Mouse (Mus musculus): ENCODE data around the gene Rnf128. TPM values are rescaled to one million over a fixed set of nuclear protein-coding genes. Genes with fewer than 3 reads are reported as not detected.
"Not testable (repeated sequence)": the region's sequence is repeated elsewhere in the genome, so short reads cannot be mapped to it uniquely, and the experiment has no call there.

The Rnf128 gene
- polyA plus RNA-seq, 1 experiment: 0.06 TPM

DNA sequence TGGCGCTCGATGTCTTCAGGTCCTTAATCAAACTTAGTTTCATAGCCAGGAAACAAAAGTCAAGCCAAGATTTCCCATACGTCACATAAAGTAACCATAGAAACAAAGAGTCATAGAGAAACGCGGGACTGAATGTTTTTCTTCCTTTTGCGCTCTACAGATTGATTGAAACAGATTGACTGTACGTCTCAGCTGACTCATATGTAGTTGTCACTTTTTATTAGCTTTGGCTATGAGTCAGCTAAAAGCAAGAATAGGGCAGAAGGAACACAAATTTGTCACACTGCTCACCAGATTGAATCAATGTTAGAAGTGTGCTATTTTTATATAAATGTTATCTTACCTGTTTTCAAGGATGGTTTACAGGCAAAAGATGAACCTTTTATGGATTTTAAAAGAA is 19.4 kb upstream of the Rnf128 start:
- TF ChIP-seq GATA1 (IDR thresholded peaks at IDR 0.05; ENCODE audit: low read length): no peak
- TF ChIP-seq TAL1 (IDR thresholded peaks at IDR 0.05; ENCODE audit: low read length): no peak
- Histone ChIP-seq H3K4me1 (ENCODE audit: control insufficient read depth) (no peaks in the 10 kb centered on the region), H3K27me3 (ENCODE audit: control insufficient read depth) (no peaks in the 10 kb centered on the region), H3K9me3 (ENCODE audit: control insufficient read depth, low read length) (no peaks in the 10 kb centered on the region), H3K36me3 (ENCODE audit: control insufficient read depth) (no peaks in the 10 kb centered on the region), H3K4me3 (replicated peaks) (no peak overlapping the region)

DNA sequence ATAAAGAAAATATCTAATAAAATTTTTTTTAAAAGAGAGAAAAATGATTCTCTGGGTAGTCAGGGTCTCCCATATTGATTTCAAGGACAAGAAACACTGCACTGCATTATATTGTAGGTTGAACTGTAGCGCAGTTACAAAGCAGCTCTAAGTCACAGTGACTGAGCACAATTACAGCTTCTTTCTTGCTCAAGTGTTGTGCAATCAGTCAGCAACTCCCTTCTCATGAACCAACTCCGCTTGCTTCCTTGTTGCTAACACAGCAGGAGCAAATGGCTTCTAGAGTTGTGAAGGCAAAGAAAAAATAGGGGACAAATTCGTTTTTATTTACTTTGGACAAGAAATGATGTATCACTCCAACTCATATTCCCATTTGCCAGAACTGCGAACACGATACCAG is 12.7 kb upstream of the Rnf128 start:
- no peaks in the 10 kb centered on the region for H3K27me3 ChIP-seq (ENCODE audit: control insufficient read depth)
- no peaks in the 10 kb centered on the region for H3K4me1 ChIP-seq (ENCODE audit: control insufficient read depth)
- H3K4me3 ChIP-seq (replicated peaks): no peak overlapping the region
- TF ChIP-seq TAL1 (IDR thresholded peaks at IDR 0.05; ENCODE audit: low read length) (no peak), GATA1 (IDR thresholded peaks at IDR 0.05; ENCODE audit: low read length) (no peak)
- H3K36me3 ChIP-seq (ENCODE audit: control insufficient read depth): no peaks in the 10 kb centered on the region
- no peaks in the 10 kb centered on the region for H3K9me3 ChIP-seq (ENCODE audit: control insufficient read depth, low read length)

DNA sequence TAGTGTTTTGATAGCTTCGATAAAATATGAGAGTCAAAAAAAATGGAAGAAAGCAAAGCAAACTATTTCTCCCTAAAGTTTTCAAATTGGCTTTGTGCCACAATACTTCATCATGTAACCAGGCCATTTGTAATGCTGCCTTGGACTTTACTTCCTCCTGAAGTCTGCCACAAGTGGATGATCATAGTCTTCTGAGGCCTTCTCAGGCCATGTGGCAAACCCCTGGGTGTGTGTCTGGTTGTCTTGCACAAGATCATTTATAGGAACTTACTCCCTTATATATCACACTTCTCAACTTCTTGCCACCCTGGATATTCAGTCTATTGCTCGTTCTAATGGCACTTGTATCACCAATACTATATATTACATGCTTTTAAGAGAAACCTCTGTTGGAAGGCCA is 11.0 kb upstream of the Rnf128 start:
- Histone ChIP-seq H3K36me3 (ENCODE audit: control insufficient read depth) (no peaks in the 10 kb centered on the region), H3K27me3 (ENCODE audit: control insufficient read depth) (no peaks in the 10 kb centered on the region), H3K4me3 (replicated peaks) (no peak overlapping the region), H3K4me1 (ENCODE audit: control insufficient read depth) (no peaks in the 10 kb centered on the region), H3K9me3 (ENCODE audit: control insufficient read depth, low read length) (no peaks in the 10 kb centered on the region)
- TF ChIP-seq GATA1 (IDR thresholded peaks at IDR 0.05; ENCODE audit: low read length) (no peak), TAL1 (IDR thresholded peaks at IDR 0.05; ENCODE audit: low read length) (no peak)

DNA sequence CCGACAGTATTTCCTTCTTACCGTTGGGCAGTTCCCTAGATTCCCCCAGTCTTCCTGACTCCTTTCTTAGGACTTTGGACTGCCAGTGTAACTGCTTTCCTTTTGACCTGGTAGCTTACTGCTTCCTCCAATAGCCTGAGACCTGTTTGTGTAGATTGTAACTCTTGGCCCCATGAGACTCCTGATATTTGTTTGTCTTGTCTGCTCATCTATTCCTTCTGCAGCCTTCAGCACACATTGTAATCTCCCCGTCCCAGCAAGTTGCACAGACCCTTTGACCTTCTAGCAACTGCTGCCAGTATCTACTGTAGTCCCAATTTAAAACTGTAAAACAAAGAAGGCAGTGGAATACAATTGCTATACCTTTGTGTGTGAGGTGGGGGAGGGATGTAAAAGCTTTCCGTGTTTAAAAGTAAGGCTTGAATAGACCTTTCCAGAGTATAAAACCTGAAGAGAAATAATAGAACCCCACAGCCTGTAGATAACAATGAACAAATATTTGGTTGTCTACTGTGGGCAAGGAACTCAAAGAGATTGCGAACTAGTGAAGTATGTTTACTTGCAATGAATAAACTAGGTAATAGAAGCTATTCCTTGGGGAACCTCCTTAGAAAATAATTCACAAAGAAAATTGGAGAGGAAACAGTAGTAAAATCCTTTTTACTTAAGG is 726 bp upstream of the Rnf128 start:
- H3K36me3 ChIP-seq (ENCODE audit: control insufficient read depth): no peaks in the 10 kb centered on the region
- peaks cover 2% of the 10 kb centered on the region for H3K4me1 ChIP-seq (ENCODE audit: control insufficient read depth)
- no peak overlapping the region for H3K4me3 ChIP-seq (replicated peaks)
- TF ChIP-seq GATA1 (IDR thresholded peaks at IDR 0.05; ENCODE audit: low read length) (no peak), TAL1 (IDR thresholded peaks at IDR 0.05; ENCODE audit: low read length) (no peak)
- H3K27me3 ChIP-seq (ENCODE audit: control insufficient read depth): no peaks in the 10 kb centered on the region
- H3K9me3 ChIP-seq (ENCODE audit: control insufficient read depth, low read length): no peaks in the 10 kb centered on the region

DNA sequence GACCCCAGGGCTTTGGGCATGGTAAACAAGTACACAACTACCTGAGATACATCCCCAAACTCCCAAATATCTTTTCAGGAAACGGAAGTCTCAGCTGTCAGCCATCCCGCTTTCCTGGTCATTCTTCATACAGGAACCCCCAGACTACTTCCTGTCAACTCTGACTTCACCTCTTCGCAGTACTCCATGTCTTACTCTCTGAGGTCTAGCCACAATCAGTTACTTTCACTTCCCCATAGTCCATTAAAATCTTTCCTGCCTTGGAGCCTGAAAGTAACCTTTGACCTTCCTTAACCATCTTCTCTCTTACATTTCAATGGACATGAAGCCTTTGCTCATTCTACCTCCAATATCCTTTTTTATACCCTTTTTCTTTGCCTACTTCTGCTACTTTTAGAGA is 6.9 kb downstream of the Rnf128 start:
- Histone ChIP-seq H3K27me3 (ENCODE audit: control insufficient read depth) (no peaks in the 10 kb centered on the region), H3K9me3 (ENCODE audit: control insufficient read depth, low read length) (no peaks in the 10 kb centered on the region), H3K4me1 (ENCODE audit: control insufficient read depth) (no peaks in the 10 kb centered on the region; the same call in 1 of the 2 replicates), H3K4me3 (replicated peaks) (no peak overlapping the region), H3K36me3 (ENCODE audit: control insufficient read depth) (no peaks in the 10 kb centered on the region)
- no peak for TF ChIP-seq TAL1 (IDR thresholded peaks at IDR 0.05; ENCODE audit: low read length)
- no peak for TF ChIP-seq GATA1 (IDR thresholded peaks at IDR 0.05; ENCODE audit: low read length)

DNA sequence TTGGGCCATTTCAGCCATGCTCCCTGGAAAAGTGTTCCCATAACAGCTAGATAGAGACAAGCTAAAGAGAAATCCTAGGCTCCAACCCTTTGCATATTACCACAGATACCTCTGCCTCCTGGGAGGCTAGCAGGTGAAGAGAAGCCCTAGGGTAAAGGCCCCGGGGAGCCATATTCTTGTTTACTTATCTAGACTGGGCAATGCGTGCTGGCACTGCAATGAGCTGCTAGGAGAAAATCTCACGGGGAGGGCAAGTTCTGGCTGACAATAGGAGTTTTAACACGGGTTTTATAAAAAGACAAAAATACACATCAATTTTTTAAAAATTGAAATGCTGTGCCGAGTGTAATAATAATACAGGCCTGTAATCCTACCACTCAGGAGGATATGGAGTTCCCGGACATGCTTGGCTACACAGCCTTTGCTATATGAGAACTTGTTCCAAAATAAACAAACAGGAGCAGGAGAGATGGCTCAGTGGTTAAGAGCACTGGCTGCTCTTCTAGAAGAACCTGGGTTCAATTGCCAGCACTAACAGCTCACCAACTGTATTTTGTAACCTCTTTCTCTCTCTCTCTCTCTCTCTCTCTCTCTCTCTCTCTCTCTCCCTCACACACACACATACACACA is 15.6 kb downstream of the Rnf128 start:
- TF ChIP-seq TAL1 (IDR thresholded peaks at IDR 0.05; ENCODE audit: low read length) (no peak), GATA1 (IDR thresholded peaks at IDR 0.05; ENCODE audit: low read length) (no peak)
- Histone ChIP-seq H3K27me3 (ENCODE audit: control insufficient read depth) (no peaks in the 10 kb centered on the region), H3K4me3 (replicated peaks) (no peak overlapping the region)

DNA sequence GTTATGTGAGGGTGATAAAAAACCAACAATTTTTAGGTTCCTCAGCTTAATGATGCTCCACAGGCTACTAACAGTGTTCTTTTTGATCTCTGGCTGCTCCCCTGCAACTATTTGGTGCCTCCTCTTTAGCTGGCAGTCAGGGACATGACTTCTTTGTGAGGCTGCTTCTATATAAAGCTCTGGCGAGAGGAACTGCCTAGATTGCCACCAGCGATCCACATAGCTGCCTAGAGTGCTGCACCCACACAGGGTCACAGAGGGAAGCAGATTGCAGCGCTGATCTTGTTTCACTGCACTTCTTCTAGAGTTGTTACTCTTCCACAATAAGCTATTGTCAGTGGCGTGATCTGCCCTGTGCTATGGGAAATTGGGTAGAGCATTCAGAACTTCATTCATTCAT is 20.5 kb downstream of the Rnf128 start:
- Histone ChIP-seq H3K9me3 (ENCODE audit: control insufficient read depth, low read length) (no peaks in the 10 kb centered on the region), H3K4me3 (replicated peaks) (no peak overlapping the region), H3K4me1 (ENCODE audit: control insufficient read depth) (no peaks in the 10 kb centered on the region; the same call in 1 of the 2 replicates), H3K36me3 (ENCODE audit: control insufficient read depth) (no peaks in the 10 kb centered on the region), H3K27me3 (ENCODE audit: control insufficient read depth) (no peaks in the 10 kb centered on the region)
- TF ChIP-seq TAL1 (IDR thresholded peaks at IDR 0.05; ENCODE audit: low read length): no peak
- TF ChIP-seq GATA1 (IDR thresholded peaks at IDR 0.05; ENCODE audit: low read length): no peak

More for the DNA sequence above, 15.6 kb downstream of the Rnf128 start:
- Histone ChIP-seq H3K9me3 (ENCODE audit: control insufficient read depth, low read length) (no peaks in the 10 kb centered on the region), H3K36me3 (ENCODE audit: control insufficient read depth) (no peaks in the 10 kb centered on the region), H3K4me1 (ENCODE audit: control insufficient read depth) (no peaks in the 10 kb centered on the region)

DNA sequence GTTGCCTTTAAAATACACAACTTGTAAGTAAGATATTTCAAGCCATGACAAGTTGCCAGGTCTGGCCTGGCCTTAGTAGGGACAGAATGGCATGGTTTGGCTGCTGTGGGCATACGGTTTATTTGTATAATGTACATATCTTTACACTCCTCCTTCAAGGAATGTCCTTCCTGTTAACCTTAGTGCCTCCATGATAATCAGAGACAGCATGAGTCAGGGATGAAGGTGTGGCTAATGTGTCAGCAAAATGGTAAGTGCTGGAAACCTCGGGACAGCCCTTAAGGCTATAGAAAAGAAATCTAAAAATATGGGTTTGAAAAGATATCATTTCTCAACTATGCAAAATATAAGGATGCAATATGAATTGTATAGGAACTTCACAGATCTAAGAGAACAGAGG is 23.6 kb downstream of the Rnf128 start:
- H3K4me3 ChIP-seq (replicated peaks); H3K27me3 ChIP-seq (ENCODE audit: control insufficient read depth); H3K9me3 ChIP-seq (ENCODE audit: control insufficient read depth, low read length); H3K4me1 ChIP-seq (ENCODE audit: control insufficient read depth); H3K36me3 ChIP-seq (ENCODE audit: control insufficient read depth): not testable (repeated sequence)

DNA sequence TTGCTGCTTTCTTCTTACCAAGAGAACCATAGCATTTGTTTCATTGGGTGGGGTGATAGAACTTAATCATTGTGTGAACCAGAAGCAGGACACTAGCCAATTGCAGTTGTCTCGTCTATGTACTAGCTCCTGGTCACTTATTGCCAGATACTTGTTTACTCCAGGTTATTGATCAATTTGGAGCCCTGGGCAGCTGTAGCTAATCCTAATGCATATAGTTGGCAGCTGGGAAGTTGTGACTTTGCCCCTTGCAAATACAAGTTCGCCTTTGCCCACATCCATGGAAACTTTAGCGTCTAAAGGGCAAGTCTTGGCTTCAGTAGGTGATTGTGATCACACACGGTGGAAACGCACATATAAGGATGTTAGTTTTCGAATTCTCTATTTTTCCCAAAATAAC is 33.3 kb downstream of the Rnf128 start:
- Histone ChIP-seq H3K4me1 (ENCODE audit: control insufficient read depth) (no peaks in the 10 kb centered on the region; the same call in 1 of the 2 replicates), H3K9me3 (ENCODE audit: control insufficient read depth, low read length) (no peaks in the 10 kb centered on the region)
- TF ChIP-seq GATA1 (IDR thresholded peaks at IDR 0.05; ENCODE audit: low read length) (no peak), TAL1 (IDR thresholded peaks at IDR 0.05; ENCODE audit: low read length) (no peak)

More for the DNA sequence above, 33.3 kb downstream of the Rnf128 start:
- no peaks in the 10 kb centered on the region for H3K36me3 ChIP-seq (ENCODE audit: control insufficient read depth)
- no peaks in the 10 kb centered on the region for H3K27me3 ChIP-seq (ENCODE audit: control insufficient read depth)
- no peak overlapping the region for H3K4me3 ChIP-seq (replicated peaks)
